Mouse (Mus musculus) embryonic facial prominence, embryonic 13.5 days (tissue): ENCODE results near the gene Ppp1r3c. TPM values are rescaled to one million over a fixed set of nuclear protein-coding genes. Genes with fewer than 3 reads are reported as not detected.

Experiments used
- ATAC-seq: fragments of 200-750 bp; cut with Nextera tagmentation; 2 replicates; pipeline ENCODE4 v1.8.0; 2017; ENCODE audit warnings: low read depth; ENCODE audit not compliant: insufficient number of reproducible peaks, insufficient read depth, low FRiP score, low TSS enrichment
- H3K27ac ChIP-seq: fragments of 300-500 bp; sonication (generic); 2 replicates; pipeline ENCODE4 v1.5.1; 2015; ENCODE audit warnings: moderate library complexity, mild to moderate bottlenecking, inconsistent platforms
- H3K27me3 ChIP-seq: fragments of 300-500 bp; sonication (generic); 2 replicates; pipeline ENCODE4 v1.6.1; 2015; ENCODE audit warnings: mild to moderate bottlenecking, inconsistent platforms
- H3K36me3 ChIP-seq: fragments of 300-500 bp; sonication (generic); 2 replicates; pipeline ENCODE4 v1.6.1; 2015; ENCODE audit warnings: mild to moderate bottlenecking, inconsistent platforms
- H3K4me1 ChIP-seq: fragments of 300-500 bp; sonication (generic); 2 replicates; pipeline ENCODE4 v1.6.1; 2015; ENCODE audit warnings: inconsistent platforms
- H3K4me2 ChIP-seq: fragments of 300-500 bp; sonication (generic); 2 replicates; pipeline ENCODE4 v1.6.1; 2015; ENCODE audit warnings: moderate library complexity, mild to moderate bottlenecking, inconsistent platforms
- H3K4me3 ChIP-seq: fragments of 300-500 bp; sonication (generic); 2 replicates; pipeline ENCODE4 v1.5.1; 2015; ENCODE audit warnings: mild to moderate bottlenecking, inconsistent platforms
- H3K9ac ChIP-seq: fragments of 300-500 bp; sonication (generic); 2 replicates; pipeline ENCODE4 v1.6.1; 2015; ENCODE audit warnings: mild to moderate bottlenecking, inconsistent platforms
- H3K9me3 ChIP-seq: fragments of 300-500 bp; sonication (generic); 2 replicates; pipeline ENCODE4 v1.6.1; 2016; ENCODE audit warnings: inconsistent platforms
- WGBS: fragments of 180-500 bp; shearing (Covaris S2); methylation state at CpG from one replicate; pipeline ENCODE4 v1.1.7; 2015; ENCODE audit warnings: mixed read lengths; 5-methylcytosine and 5-hydroxymethylcytosine counted together
- polyA plus RNA-seq: library from polyadenylated mRNA; unstranded; fragments of >200 nt; fragmentation: Nextera tagmentation; extraction: Ambion mirVana; gene quantifications from 2 replicates; pipeline ENCODE4 v1.2.1, GENCODE M21; 2015

Gene Ppp1r3c
- polyA plus RNA-seq: 9.3 and 9.9 TPM in 2 replicates

- Histone ChIP-seq H3K27ac (peak within 1 kb of the TSS; percentile 88), H3K36me3 (peaks cover 18% of the 10 kb centered on the region), H3K4me3 (peak within 1 kb of the TSS; percentile 60), H3K4me1 (peaks cover 21% of the 10 kb centered on the region), H3K4me2 (peak within 1 kb of the TSS; percentile 80), H3K9ac (peak within 1 kb of the TSS; percentile 79), H3K27me3 (no peaks in the 10 kb centered on the region), H3K9me3 (no peaks in the 10 kb centered on the region)
- ATAC-seq: peak; percentile 90
- WGBS: under 1% methylated on average over 33 of the region's 33 CpGs
Measured at GRCm38 (mm10) chr19:36736537-36736936, at the start of gene Ppp1r3c. Ppp1r3c (minus strand) TSS chr19:36736653.

- no peak overlapping the region for H3K9ac ChIP-seq
- H3K4me2 ChIP-seq: no peak overlapping the region
- H3K9me3 ChIP-seq: no peaks in the 10 kb centered on the region
- H3K36me3 ChIP-seq: no peaks in the 10 kb centered on the region
- WGBS: 79% methylated on average over 6 of the region's 6 CpGs
- H3K27ac ChIP-seq: no peak overlapping the region
- no peak; the same call in 1 of the 2 replicates for ATAC-seq
- H3K4me3 ChIP-seq: no peak overlapping the region
- no peaks in the 10 kb centered on the region for H3K27me3 ChIP-seq
- H3K4me1 ChIP-seq: no peaks in the 10 kb centered on the region
Measured at GRCm38 (mm10) chr19:36783179-36783578, 46.7 kb upstream of the Ppp1r3c start.

GRCm38 (mm10) chr19:36782591-36782990, 46.1 kb upstream of the Ppp1r3c start:
- H3K36me3 ChIP-seq: no peaks in the 10 kb centered on the region

GRCm38 (mm10) chr19:36781996-36782395, 45.5 kb upstream of the Ppp1r3c start:
- Histone ChIP-seq H3K4me3 (no peak overlapping the region), H3K9me3 (no peaks in the 10 kb centered on the region), H3K9ac (no peak overlapping the region), H3K4me2 (no peak overlapping the region), H3K27me3 (no peaks in the 10 kb centered on the region), H3K27ac (no peak overlapping the region), H3K36me3 (no peaks in the 10 kb centered on the region), H3K4me1 (no peaks in the 10 kb centered on the region)
- ATAC-seq: no peak
- WGBS: 85% methylated on average over 3 of the region's 3 CpGs

More at GRCm38 (mm10) chr19:36782591-36782990, 46.1 kb upstream of the Ppp1r3c start:
- 76% methylated on average over 3 of the region's 3 CpGs for WGBS
- no peak overlapping the region for H3K9ac ChIP-seq
- H3K27me3 ChIP-seq: no peaks in the 10 kb centered on the region
- no peak overlapping the region for H3K4me3 ChIP-seq
- H3K4me2 ChIP-seq: no peak overlapping the region
- H3K27ac ChIP-seq: no peak overlapping the region
- H3K9me3 ChIP-seq: no peaks in the 10 kb centered on the region
- no peak for ATAC-seq
- H3K4me1 ChIP-seq: no peaks in the 10 kb centered on the region

- Histone ChIP-seq H3K9ac (no peak overlapping the region), H3K4me3 (no peak overlapping the region), H3K4me2 (no peak overlapping the region), H3K27me3 (no peaks in the 10 kb centered on the region), H3K27ac (no peak overlapping the region), H3K36me3 (no peaks in the 10 kb centered on the region), H3K9me3 (no peaks in the 10 kb centered on the region), H3K4me1 (no peaks in the 10 kb centered on the region)
- no peak for ATAC-seq
- WGBS: 93% methylated on average over 1 of the region's 1 CpGs
Measured at GRCm38 (mm10) chr19:36780375-36780774, 43.9 kb upstream of the Ppp1r3c start.

- Histone ChIP-seq H3K4me1 (no peaks in the 10 kb centered on the region), H3K4me3 (no peak overlapping the region), H3K4me2 (no peak overlapping the region), H3K9me3 (no peaks in the 10 kb centered on the region), H3K27ac (no peak overlapping the region), H3K9ac (no peak overlapping the region), H3K27me3 (no peaks in the 10 kb centered on the region), H3K36me3 (no peaks in the 10 kb centered on the region)
- 73% methylated on average over 3 of the region's 3 CpGs for WGBS
- ATAC-seq: no peak
Measured at GRCm38 (mm10) chr19:36779765-36780164, 43.3 kb upstream of the Ppp1r3c start.

GRCm38 (mm10) chr19:36775531-36775930, 39.1 kb upstream of the Ppp1r3c start:
- Histone ChIP-seq H3K9me3 (no peaks in the 10 kb centered on the region), H3K4me1 (no peaks in the 10 kb centered on the region), H3K9ac (no peak overlapping the region), H3K27me3 (no peaks in the 10 kb centered on the region), H3K4me2 (no peak overlapping the region), H3K4me3 (no peak overlapping the region), H3K36me3 (no peaks in the 10 kb centered on the region), H3K27ac (no peak overlapping the region)
- ATAC-seq: no peak
- 90% methylated on average over 8 of the region's 8 CpGs for WGBS

- 89% methylated on average over 8 of the region's 8 CpGs for WGBS
- ATAC-seq: no peak
- H3K4me3 ChIP-seq: no peak overlapping the region
Measured at GRCm38 (mm10) chr19:36773716-36774459, 37.4 kb upstream of the Ppp1r3c start.

GRCm38 (mm10) chr19:36768084-36768483, 31.6 kb upstream of the Ppp1r3c start:
- H3K9ac ChIP-seq: no peak overlapping the region
- 79% methylated on average over 8 of the region's 8 CpGs for WGBS

More at GRCm38 (mm10) chr19:36773716-36774459, 37.4 kb upstream of the Ppp1r3c start:
- H3K27ac ChIP-seq: no peak overlapping the region
- H3K9me3 ChIP-seq: no peaks in the 10 kb centered on the region
- H3K9ac ChIP-seq: no peak overlapping the region
- no peaks in the 10 kb centered on the region for H3K36me3 ChIP-seq
- H3K4me1 ChIP-seq: no peaks in the 10 kb centered on the region
- H3K4me2 ChIP-seq: no peak overlapping the region
- no peaks in the 10 kb centered on the region for H3K27me3 ChIP-seq

GRCm38 (mm10) chr19:36764451-36764850, 28.0 kb upstream of the Ppp1r3c start:
- Histone ChIP-seq H3K4me1 (no peaks in the 10 kb centered on the region), H3K27ac (no peak overlapping the region), H3K36me3 (no peaks in the 10 kb centered on the region), H3K9ac (no peak overlapping the region), H3K9me3 (no peaks in the 10 kb centered on the region), H3K27me3 (no peaks in the 10 kb centered on the region), H3K4me2 (no peak overlapping the region), H3K4me3 (no peak overlapping the region)
- WGBS: 87% methylated on average over 5 of the region's 5 CpGs
- no peak for ATAC-seq

More at GRCm38 (mm10) chr19:36768084-36768483, 31.6 kb upstream of the Ppp1r3c start:
- H3K27me3 ChIP-seq: no peaks in the 10 kb centered on the region
- H3K4me3 ChIP-seq: no peak overlapping the region
- no peak for ATAC-seq
- no peak overlapping the region for H3K27ac ChIP-seq
- H3K9me3 ChIP-seq: no peaks in the 10 kb centered on the region
- H3K4me2 ChIP-seq: no peak overlapping the region
- H3K36me3 ChIP-seq: no peaks in the 10 kb centered on the region
- H3K4me1 ChIP-seq: no peaks in the 10 kb centered on the region

- ATAC-seq: no peak
- Histone ChIP-seq H3K4me3 (no peak overlapping the region), H3K36me3 (no peaks in the 10 kb centered on the region), H3K9me3 (no peaks in the 10 kb centered on the region), H3K9ac (no peak overlapping the region), H3K27ac (no peak overlapping the region), H3K27me3 (no peaks in the 10 kb centered on the region), H3K4me1 (no peaks in the 10 kb centered on the region), H3K4me2 (no peak overlapping the region)
Measured at GRCm38 (mm10) chr19:36748996-36749395, 12.5 kb upstream of the Ppp1r3c start.

GRCm38 (mm10) chr19:36742331-36742730, 5.9 kb upstream of the Ppp1r3c start:
- Histone ChIP-seq H3K27me3 (no peaks in the 10 kb centered on the region), H3K4me2 (no peak overlapping the region), H3K9ac (no peak overlapping the region), H3K4me1 (0 out of 2 replicates have a peak, but pooled peaks cover 5% of the 10 kb centered on the region), H3K4me3 (no peak overlapping the region), H3K9me3 (no peaks in the 10 kb centered on the region), H3K36me3 (no peaks in the 10 kb centered on the region), H3K27ac (no peak overlapping the region)
- ATAC-seq: no peak
